Mouse (Mus musculus): ENCODE measurements around the gene D10Wsu102e.

GRCm38 (mm10) chr10:83513736-83514135 is 153.7 kb downstream of the D10Wsu102e start:
- TF ChIP-seq TAL1 (IDR thresholded peaks at IDR 0.05; ENCODE audit: low read length) (no peak), GATA1 (IDR thresholded peaks at IDR 0.05; ENCODE audit: low read length) (no peak)
